Mouse (Mus musculus) kidney, postnatal 25 days (tissue): Measurements from ENCODE around the gene Bmp8b.
A peak's percentile ranks its signal among the peaks of the same experiment; 100 is the strongest.
"Not testable (repeated sequence)": the region's sequence is repeated elsewhere in the genome, so short reads cannot be mapped to it uniquely, and the experiment has no call there.

Experiments used
- DNase-seq, 2 experiments: peaks; one replicate each; pipeline ENCODE4 v3.0.0; 2021; ENCODE audit warnings: mixed read lengths in 2 of 2

The Bmp8b gene

GRCm38 (mm10) chr4:123104651-123105450 lies at the start of gene Bmp8b:
TSS of gene Bmp8b (plus strand) at chr4:123105165.
- DNase-seq, result peak; percentile 28 to 61

- no peak for DNase-seq
These were observed 48.3 kb upstream of the Bmp8b start for GRCm38 (mm10) chr4:123056560-123057109.

GRCm38 (mm10) chr4:123057957-123058356 lies 47.0 kb upstream of the Bmp8b start:
- no peak for DNase-seq

GRCm38 (mm10) chr4:123061744-123062143 lies 43.2 kb upstream of the Bmp8b start:
- DNase-seq, result no peak

GRCm38 (mm10) chr4:123068646-123069045 lies 36.3 kb upstream of the Bmp8b start:
- no peak for DNase-seq

GRCm38 (mm10) chr4:123071266-123071966 lies 33.5 kb upstream of the Bmp8b start:
- DNase-seq, result peak in 1 of 2 experiments; percentile 46

- DNase-seq, result peak in 1 of 2 experiments; percentile 48
These were observed 28.0 kb upstream of the Bmp8b start for GRCm38 (mm10) chr4:123076928-123077327.

- DNase-seq, result no peak
These were observed 26.7 kb upstream of the Bmp8b start for GRCm38 (mm10) chr4:123078231-123078630.

- DNase-seq, result peak; percentile 27 to 61
These were observed 24.2 kb upstream of the Bmp8b start for GRCm38 (mm10) chr4:123080791-123081190.

GRCm38 (mm10) chr4:123082283-123083163 lies 22.4 kb upstream of the Bmp8b start:
- peak in 1 of 2 experiments; percentile 52 for DNase-seq

- no peak for DNase-seq
These were observed 21.6 kb upstream of the Bmp8b start for GRCm38 (mm10) chr4:123083323-123083902.

GRCm38 (mm10) chr4:123085290-123085689 lies 19.7 kb upstream of the Bmp8b start:
- DNase-seq, result no peak

GRCm38 (mm10) chr4:123086381-123086780 lies 18.6 kb upstream of the Bmp8b start:
- no peak for DNase-seq

GRCm38 (mm10) chr4:123092621-123093020 lies 12.3 kb upstream of the Bmp8b start:
- no peak for DNase-seq

GRCm38 (mm10) chr4:123093064-123093776 lies 11.7 kb upstream of the Bmp8b start:
- no peak for DNase-seq

- no peak for DNase-seq
These were observed 11.1 kb upstream of the Bmp8b start for GRCm38 (mm10) chr4:123093869-123094268.

GRCm38 (mm10) chr4:123105451-123105790 lies 456 bp downstream of the Bmp8b start:
- DNase-seq, result no peak

GRCm38 (mm10) chr4:123105929-123106328 lies 964 bp downstream of the Bmp8b start:
- not testable (repeated sequence) for DNase-seq

GRCm38 (mm10) chr4:123106864-123107263 lies 1.9 kb downstream of the Bmp8b start:
- DNase-seq, result no peak

- DNase-seq, result no peak
These were observed 3.1 kb downstream of the Bmp8b start for GRCm38 (mm10) chr4:123108056-123108455.

- no peak for DNase-seq
These were observed 5.8 kb downstream of the Bmp8b start for GRCm38 (mm10) chr4:123110751-123111150.
